Mouse (Mus musculus) midbrain, embryonic 12.5 days (tissue): ENCODE data around the gene Mob3b. TPM values are rescaled to one million over a fixed set of nuclear protein-coding genes. Genes with fewer than 3 reads are reported as not detected.
"Not testable (repeated sequence)": the region's sequence is repeated elsewhere in the genome, so short reads cannot be mapped to it uniquely, and the experiment has no call there.

ENCODE experiments used
- ATAC-seq: fragments of 200-750 bp; cut with Nextera tagmentation; 2 replicates; pipeline ENCODE4 v1.8.0; 2017; ENCODE audit warnings: low read depth, moderate TSS enrichment, moderate library complexity; ENCODE audit not compliant: low FRiP score
- H3K27ac ChIP-seq: fragments of 300-500 bp; sonication (generic); replicated peaks from 2 replicates; pipeline ENCODE4 v1.5.1; 2016; ENCODE audit warnings: mild to moderate bottlenecking
- H3K27me3 ChIP-seq: fragments of 300-500 bp; sonication (generic); 2 replicates; pipeline ENCODE4 v1.6.1; 2016; ENCODE audit warnings: mild to moderate bottlenecking
- H3K36me3 ChIP-seq: fragments of 300-500 bp; sonication (generic); 2 replicates; pipeline ENCODE4 v1.6.1; 2016
- H3K4me1 ChIP-seq: fragments of 300-500 bp; sonication (generic); 2 replicates; pipeline ENCODE4 v1.6.1; 2016
- H3K4me2 ChIP-seq: fragments of 300-500 bp; sonication (generic); replicated peaks from 2 replicates; pipeline ENCODE4 v1.6.1; 2016; ENCODE audit warnings: mild to moderate bottlenecking, moderate library complexity
- H3K4me3 ChIP-seq: fragments of 300-500 bp; sonication (generic); 2 replicates; pipeline ENCODE4 v1.5.1; 2016; ENCODE audit warnings: mild to moderate bottlenecking
- H3K9ac ChIP-seq: fragments of 300-500 bp; sonication (generic); replicated peaks from 2 replicates; pipeline ENCODE4 v1.6.1; 2016; ENCODE audit warnings: mild to moderate bottlenecking, moderate library complexity
- H3K9me3 ChIP-seq: fragments of 300-500 bp; sonication (generic); 2 replicates; pipeline ENCODE4 v1.6.1; 2016; ENCODE audit warnings: mild to moderate bottlenecking
- WGBS: fragments of 180-500 bp; shearing (Covaris S2); methylation state at CpG from one replicate; pipeline ENCODE4 v1.1.7; 2016; 5-methylcytosine and 5-hydroxymethylcytosine counted together
- polyA plus RNA-seq: library from polyadenylated mRNA; unstranded; fragments of >200 nt; fragmentation: Nextera tagmentation; extraction: Ambion mirVana; gene quantifications from 2 replicates; pipeline ENCODE4 v1.2.1, GENCODE M21; 2016

The Mob3b gene
- polyA plus RNA-seq, 1 experiment from 2014 or later, result 28.0 TPM

DNA sequence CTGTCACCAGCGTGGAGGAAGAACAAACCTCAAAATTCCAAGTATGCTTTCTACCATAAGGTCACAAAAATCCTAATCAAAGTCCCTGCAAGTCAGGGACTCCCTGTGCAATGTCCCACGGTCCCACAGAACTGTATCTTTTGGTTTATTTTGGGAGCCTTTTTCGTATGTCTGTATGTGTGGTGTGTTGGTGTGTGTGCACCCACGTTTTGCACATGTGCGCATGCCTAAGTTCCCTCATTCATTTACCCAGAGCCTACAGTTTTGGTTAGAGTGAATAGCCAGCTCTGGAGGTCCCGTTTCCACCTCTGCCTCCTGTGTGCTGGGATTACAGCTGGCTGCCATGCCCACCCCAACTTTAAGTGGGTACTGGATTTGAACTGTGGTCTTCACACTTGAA, 189.7 kb downstream of the Mob3b start:
- ATAC-seq, result no peak
- Histone ChIP-seq H3K9ac (no peak overlapping the region), H3K9me3 (no peaks in the 10 kb centered on the region), H3K36me3 (no peaks in the 10 kb centered on the region), H3K4me1 (no peaks in the 10 kb centered on the region), H3K27me3 (no peaks in the 10 kb centered on the region), H3K4me2 (no peak overlapping the region), H3K27ac (no peak overlapping the region), H3K4me3 (no peak overlapping the region)
- WGBS, result 89% methylated on average over 6 of the region's 6 CpGs

- H3K4me3 ChIP-seq, result no peak overlapping the region
- H3K9me3 ChIP-seq, result no peaks in the 10 kb centered on the region
- 78% methylated on average over 8 of the region's 8 CpGs for WGBS
- H3K27me3 ChIP-seq, result no peaks in the 10 kb centered on the region
- no peak overlapping the region for H3K27ac ChIP-seq
- H3K36me3 ChIP-seq, result no peaks in the 10 kb centered on the region
- ATAC-seq, result no peak
- H3K9ac ChIP-seq, result no peak overlapping the region
- H3K4me1 ChIP-seq, result no peaks in the 10 kb centered on the region
- H3K4me2 ChIP-seq, result no peak overlapping the region
Observed at GRCm38 (mm10) chr4:34966336-34966957, 190.8 kb downstream of the Mob3b start.

DNA sequence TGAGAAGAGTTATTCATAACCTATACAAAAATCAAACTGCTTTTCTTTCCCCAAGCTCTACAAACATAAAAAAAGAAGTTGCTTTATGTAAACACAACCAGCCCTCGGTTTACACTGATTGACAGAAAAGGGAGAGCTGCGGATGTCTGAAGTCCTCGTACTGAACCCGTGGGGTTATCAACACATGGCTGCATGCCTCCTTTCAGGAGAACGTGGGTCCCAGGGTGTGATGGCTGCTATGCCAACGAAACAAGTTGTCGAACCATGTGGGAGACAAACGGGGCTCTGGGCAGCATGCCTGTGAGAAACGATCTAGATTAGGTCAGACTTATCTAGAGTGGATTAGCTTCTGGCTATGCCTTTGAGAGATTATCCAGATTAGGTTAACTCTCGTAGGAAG, 192.4 kb downstream of the Mob3b start:
- Histone ChIP-seq H3K9ac (no peak overlapping the region), H3K27ac (no peak overlapping the region), H3K4me1 (no peaks in the 10 kb centered on the region), H3K27me3 (no peaks in the 10 kb centered on the region), H3K4me3 (no peak overlapping the region), H3K36me3 (no peaks in the 10 kb centered on the region), H3K4me2 (no peak overlapping the region), H3K9me3 (no peaks in the 10 kb centered on the region)
- ATAC-seq, result no peak
- 59% methylated on average over 10 of the region's 10 CpGs for WGBS

DNA sequence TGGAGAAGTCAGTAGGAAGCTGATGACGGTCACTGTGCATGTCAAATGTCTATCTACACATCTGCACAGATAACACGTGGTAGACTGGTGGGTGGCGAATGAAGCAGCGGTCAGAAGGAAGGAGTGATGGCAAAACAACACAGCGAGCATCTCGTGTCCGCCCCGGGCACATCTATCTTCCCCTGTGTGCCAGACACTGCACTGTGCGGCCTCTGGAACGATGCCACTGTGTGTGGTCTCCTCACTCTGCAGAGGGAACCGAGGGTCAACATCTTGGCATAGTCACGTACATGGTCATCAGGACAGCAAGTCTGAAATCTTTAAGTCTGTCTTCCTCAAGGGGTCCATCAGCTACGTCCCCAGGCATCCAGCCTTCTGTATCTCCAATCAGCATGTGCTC, 193.3 kb downstream of the Mob3b start:
- H3K9ac ChIP-seq, result no peak overlapping the region
- 85% methylated on average over 13 of the region's 13 CpGs for WGBS
- no peak overlapping the region for H3K4me3 ChIP-seq
- no peaks in the 10 kb centered on the region for H3K27me3 ChIP-seq
- no peak overlapping the region for H3K27ac ChIP-seq
- no peaks in the 10 kb centered on the region for H3K9me3 ChIP-seq
- no peaks in the 10 kb centered on the region for H3K4me1 ChIP-seq
- H3K36me3 ChIP-seq, result no peaks in the 10 kb centered on the region
- H3K4me2 ChIP-seq, result no peak overlapping the region
- no peak for ATAC-seq

DNA sequence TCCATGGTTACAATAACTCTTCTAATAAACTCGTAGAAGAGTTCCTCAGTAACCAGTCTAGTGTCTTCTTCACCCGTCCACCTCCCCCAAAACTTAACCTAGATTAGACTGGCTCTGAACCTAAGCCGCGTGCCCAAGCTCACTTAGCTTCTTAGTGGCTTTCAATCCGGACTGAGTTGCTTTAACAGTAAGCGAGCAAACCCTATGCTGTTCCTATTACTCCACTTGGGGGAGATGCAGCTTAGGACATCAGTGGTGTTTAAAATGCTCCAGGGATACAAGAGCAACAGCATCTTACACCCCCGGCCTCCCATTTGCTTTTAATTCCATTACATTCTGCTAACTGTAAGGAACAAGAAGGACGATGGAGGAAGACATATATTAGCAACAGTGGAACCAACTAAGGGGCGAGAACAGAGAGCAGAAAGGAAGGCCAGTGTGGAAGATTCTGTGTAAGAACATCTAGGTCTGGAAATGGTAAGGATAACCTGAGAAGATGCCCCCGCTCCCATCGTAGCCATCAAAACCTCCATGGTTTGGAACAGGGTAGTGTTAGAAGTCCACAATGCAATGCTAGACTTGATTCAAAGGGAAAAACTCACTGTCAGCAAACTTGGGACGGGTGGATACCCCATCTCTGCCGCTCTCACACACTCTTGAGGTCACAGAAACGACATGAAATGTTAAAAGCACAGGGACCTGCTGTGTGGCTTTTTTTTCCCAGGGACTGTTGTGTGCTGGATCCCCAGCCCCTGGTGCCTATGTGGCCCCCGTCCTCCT, 196.3 kb downstream of the Mob3b start:
- 78% methylated on average over 15 of the region's 15 CpGs for WGBS
- H3K27me3 ChIP-seq, result no peaks in the 10 kb centered on the region

GRCm38 (mm10) chr4:34959477-34959876, 197.8 kb downstream of the Mob3b start:
- Histone ChIP-seq H3K9me3 (no peaks in the 10 kb centered on the region), H3K36me3 (no peaks in the 10 kb centered on the region)
- 86% methylated on average over 6 of the region's 6 CpGs for WGBS

More for the DNA sequence above, 196.3 kb downstream of the Mob3b start:
- Histone ChIP-seq H3K4me3 (no peak overlapping the region), H3K36me3 (no peaks in the 10 kb centered on the region), H3K4me2 (no peak overlapping the region), H3K9me3 (no peaks in the 10 kb centered on the region), H3K9ac (no peak overlapping the region), H3K27ac (no peak overlapping the region), H3K4me1 (no peaks in the 10 kb centered on the region)
- ATAC-seq, result no peak

DNA sequence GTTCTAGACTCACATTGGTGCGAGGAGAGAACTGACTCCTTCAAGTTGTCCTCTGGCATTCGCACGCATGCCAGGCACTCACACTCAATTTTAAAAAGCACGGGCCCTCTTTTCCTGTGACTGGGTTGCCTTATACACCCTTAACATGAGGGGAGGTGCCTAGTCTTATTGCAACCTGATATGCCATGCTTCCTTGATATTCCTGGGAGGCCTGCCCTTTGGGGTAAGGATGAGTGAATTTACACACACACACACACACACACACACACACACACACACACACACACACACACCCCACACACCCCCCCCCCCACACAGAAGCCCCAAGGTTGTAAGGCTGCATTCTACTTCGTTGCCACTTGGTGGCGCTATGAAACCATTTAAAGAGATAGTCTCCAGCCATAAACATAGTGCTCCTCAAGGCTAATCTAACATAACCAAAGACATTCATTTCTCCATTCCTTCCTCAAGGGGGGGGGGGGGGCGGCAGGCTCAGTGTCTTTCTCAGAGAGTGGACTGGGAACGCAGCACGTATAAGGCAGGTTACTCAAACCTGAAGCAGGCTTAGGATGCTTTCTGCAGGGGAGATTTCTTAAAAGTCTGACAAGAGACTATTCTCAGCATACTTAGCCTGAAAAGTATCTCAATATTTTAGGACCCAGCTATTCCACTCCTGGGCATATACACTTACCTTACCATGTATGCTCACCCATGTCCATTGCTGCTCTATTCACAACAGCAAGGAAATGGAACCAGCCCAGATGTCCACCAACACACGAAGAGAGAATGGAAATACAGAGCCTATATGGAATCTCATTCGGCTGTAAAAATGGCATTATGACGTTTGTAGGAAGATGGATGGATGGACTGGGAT, 198.9 kb downstream of the Mob3b start:
- Histone ChIP-seq H3K27ac (no peak overlapping the region), H3K9me3 (no peaks in the 10 kb centered on the region), H3K4me3 (no peak overlapping the region), H3K9ac (no peak overlapping the region), H3K27me3 (no peaks in the 10 kb centered on the region), H3K36me3 (no peaks in the 10 kb centered on the region), H3K4me1 (no peaks in the 10 kb centered on the region), H3K4me2 (no peak overlapping the region)
- ATAC-seq, result peak; percentile 76
- 47% methylated on average over 12 of the region's 12 CpGs for WGBS

More at GRCm38 (mm10) chr4:34959477-34959876, 197.8 kb downstream of the Mob3b start:
- no peak overlapping the region for H3K9ac ChIP-seq
- H3K4me3 ChIP-seq, result no peak overlapping the region
- no peaks in the 10 kb centered on the region for H3K27me3 ChIP-seq
- H3K27ac ChIP-seq, result no peak overlapping the region
- ATAC-seq, result no peak
- no peak overlapping the region for H3K4me2 ChIP-seq
- H3K4me1 ChIP-seq, result no peaks in the 10 kb centered on the region

GRCm38 (mm10) chr4:34953716-34954115, 203.6 kb downstream of the Mob3b start:
- H3K9me3 ChIP-seq, result no peaks in the 10 kb centered on the region
- H3K4me2 ChIP-seq, result no peak overlapping the region
- no peak overlapping the region for H3K4me3 ChIP-seq
- ATAC-seq, result no peak
- H3K9ac ChIP-seq, result no peak overlapping the region
- H3K27ac ChIP-seq, result no peak overlapping the region
- H3K27me3 ChIP-seq, result no peaks in the 10 kb centered on the region
- no peaks in the 10 kb centered on the region for H3K36me3 ChIP-seq
- 90% methylated on average over 10 of the region's 10 CpGs for WGBS
- H3K4me1 ChIP-seq, result no peaks in the 10 kb centered on the region

DNA sequence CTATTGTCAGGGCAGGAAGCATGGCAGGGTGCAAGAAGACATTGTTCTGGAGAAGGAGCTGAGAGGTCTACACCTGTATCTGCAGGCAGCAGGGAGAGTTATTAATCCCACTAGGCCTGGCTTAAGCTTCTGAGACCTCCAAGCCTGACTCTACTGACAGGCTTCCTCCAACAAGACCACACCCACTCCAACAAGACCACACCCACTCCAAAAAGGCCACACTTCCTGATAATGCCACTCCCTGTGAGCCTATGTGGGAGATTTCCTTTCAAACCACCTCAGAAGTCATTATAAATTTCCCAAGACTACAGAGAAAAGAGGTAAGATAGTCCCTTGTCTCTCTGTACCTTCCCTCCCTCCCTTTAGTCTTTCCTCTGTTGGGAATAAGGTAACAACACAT, 210.1 kb downstream of the Mob3b start:
- Histone ChIP-seq H3K36me3 (no peaks in the 10 kb centered on the region), H3K27ac (no peak overlapping the region), H3K4me2 (no peak overlapping the region), H3K9ac (no peak overlapping the region), H3K27me3 (no peaks in the 10 kb centered on the region), H3K4me1 (no peaks in the 10 kb centered on the region), H3K4me3 (no peak overlapping the region), H3K9me3 (no peaks in the 10 kb centered on the region)
- no peak for ATAC-seq

- no peaks in the 10 kb centered on the region for H3K36me3 ChIP-seq
- 96% methylated on average over 25 of the region's 25 CpGs for WGBS
- H3K4me2 ChIP-seq, result no peak overlapping the region
- no peaks in the 10 kb centered on the region for H3K27me3 ChIP-seq
- H3K27ac ChIP-seq, result no peak overlapping the region
- ATAC-seq, result no peak
- H3K4me3 ChIP-seq, result no peak overlapping the region
- no peaks in the 10 kb centered on the region for H3K9me3 ChIP-seq
- no peak overlapping the region for H3K9ac ChIP-seq
- no peaks in the 10 kb centered on the region for H3K4me1 ChIP-seq
Observed at GRCm38 (mm10) chr4:34941046-34941445, 216.2 kb downstream of the Mob3b start.

GRCm38 (mm10) chr4:34928386-34928785, 228.9 kb downstream of the Mob3b start:
- 75% methylated on average over 7 of the region's 7 CpGs for WGBS
- ATAC-seq, result not testable (repeated sequence)

More at GRCm38 (mm10) chr4:34928386-34928785, 228.9 kb downstream of the Mob3b start:
- not testable (repeated sequence) for H3K27me3 ChIP-seq, H3K27ac ChIP-seq, H3K9ac ChIP-seq, H3K9me3 ChIP-seq, H3K36me3 ChIP-seq, H3K4me3 ChIP-seq, H3K4me1 ChIP-seq, H3K4me2 ChIP-seq
